Mouse (Mus musculus): ENCODE measurements around the gene Hoxb7. TPM values are rescaled to one million over a fixed set of nuclear protein-coding genes. Genes with fewer than 3 reads are reported as not detected.
A peak's percentile ranks its signal among the peaks of the same experiment; 100 is the strongest.

Gene Hoxb7
- polyA plus RNA-seq, 2 experiments: 0.02 to 0.19 TPM

DNA sequence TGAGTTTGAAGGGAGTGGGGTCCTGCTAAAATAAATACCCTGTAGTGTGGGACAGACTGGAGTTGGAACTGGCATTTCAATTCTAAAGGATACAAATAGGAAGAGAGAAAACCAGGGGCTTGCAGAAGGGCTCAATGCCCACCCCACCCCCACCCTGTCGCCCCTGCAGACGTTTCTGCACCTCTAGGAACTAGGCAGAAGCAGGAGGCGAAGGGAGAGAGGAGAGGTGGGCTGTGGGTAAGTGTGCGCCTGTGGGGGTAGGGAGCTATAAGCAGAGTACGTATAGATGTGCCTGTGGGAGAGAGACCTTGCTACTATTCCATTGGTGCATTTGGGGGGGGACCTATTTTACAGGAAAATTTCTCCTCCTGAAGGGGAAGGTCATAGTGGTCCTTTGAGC lies 41.3 kb downstream of the Hoxb7 start:
- no peaks in the 10 kb centered on the region for H3K36me3 ChIP-seq (replicated peaks; ENCODE audit: control insufficient read depth, insufficient read depth, low read depth)
- DNase-seq (ENCODE audit: low read depth in 3 of 3, low spot score in 3 of 3) (no peak), ATAC-seq (ENCODE audit: insufficient read depth) (no peak)
- no peak overlapping the region for H3K4me2 ChIP-seq (ENCODE audit: low read depth)
- TF ChIP-seq EP300 (IDR thresholded peaks at IDR 0.05; ENCODE audit: low read depth): no peak
- no peak for TF ChIP-seq CTCF (IDR thresholded peaks at IDR 0.05; ENCODE audit: low read depth)
- no peak overlapping the region for H3K9ac ChIP-seq (replicated peaks)
- peaks cover 68% of the 10 kb centered on the region for H3K27me3 ChIP-seq (ENCODE audit: control insufficient read depth, insufficient read depth, low read length)
- no peak overlapping the region for H3K27ac ChIP-seq
- H3K9me3 ChIP-seq (ENCODE audit: control insufficient read depth, low read length): no peaks in the 10 kb centered on the region
- H3K4me3 ChIP-seq (ENCODE audit: insufficient read depth in 1 of 2, low read depth in 2 of 2, low read length in 2 of 2): no peak overlapping the region
- 28% methylated on average over 5 of the region's 5 CpGs for WGBS (ENCODE audit: insufficient replicate concordance)
- no peaks in the 10 kb centered on the region for H3K4me1 ChIP-seq (replicated peaks; ENCODE audit: control insufficient read depth in 2 of 2, insufficient read depth in 2 of 2, low read length in 1 of 2)

DNA sequence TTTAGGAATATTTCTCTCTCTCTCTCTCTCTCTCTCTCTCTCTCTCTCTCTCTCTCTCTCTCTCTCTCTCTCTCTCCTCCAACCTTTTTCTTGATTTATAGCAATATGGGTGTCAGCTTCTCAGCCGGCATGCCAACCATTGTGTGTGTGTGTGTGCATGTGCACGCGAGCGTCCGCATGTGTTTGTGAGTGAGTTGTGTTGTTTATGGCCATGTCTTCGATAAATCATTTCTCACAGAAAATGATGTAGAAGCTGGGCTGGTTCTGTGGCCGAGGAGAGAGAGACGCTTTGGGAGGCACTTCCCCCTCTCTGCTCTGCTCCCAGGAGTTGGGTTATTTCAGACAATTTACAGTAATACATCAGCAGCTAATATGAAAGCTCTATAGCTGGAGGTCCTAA lies 42.2 kb downstream of the Hoxb7 start:
- H3K36me3 ChIP-seq (replicated peaks; ENCODE audit: control insufficient read depth, insufficient read depth, low read depth): no peaks in the 10 kb centered on the region
- H3K9ac ChIP-seq (replicated peaks): no peak overlapping the region
- no peak overlapping the region for H3K4me3 ChIP-seq (ENCODE audit: insufficient read depth in 1 of 2, low read depth in 2 of 2, low read length in 2 of 2)
- ATAC-seq (ENCODE audit: insufficient read depth): no peak
- peaks cover 72% of the 10 kb centered on the region for H3K27me3 ChIP-seq (ENCODE audit: control insufficient read depth, insufficient read depth, low read length)
- H3K4me1 ChIP-seq (replicated peaks; ENCODE audit: control insufficient read depth in 2 of 2, insufficient read depth in 2 of 2, low read length in 1 of 2): no peaks in the 10 kb centered on the region
- 27% methylated on average over 8 of the region's 8 CpGs for WGBS (ENCODE audit: insufficient replicate concordance)
- no peaks in the 10 kb centered on the region for H3K9me3 ChIP-seq (ENCODE audit: control insufficient read depth, low read length)
- H3K27ac ChIP-seq: no peak overlapping the region
- TF ChIP-seq EP300 (IDR thresholded peaks at IDR 0.05; ENCODE audit: low read depth): no peak
- no peak for TF ChIP-seq CTCF (IDR thresholded peaks at IDR 0.05; ENCODE audit: low read depth)
- no peak overlapping the region for H3K4me2 ChIP-seq (ENCODE audit: low read depth)
- DNase-seq (ENCODE audit: low read depth in 3 of 3, low spot score in 3 of 3): no peak

DNA sequence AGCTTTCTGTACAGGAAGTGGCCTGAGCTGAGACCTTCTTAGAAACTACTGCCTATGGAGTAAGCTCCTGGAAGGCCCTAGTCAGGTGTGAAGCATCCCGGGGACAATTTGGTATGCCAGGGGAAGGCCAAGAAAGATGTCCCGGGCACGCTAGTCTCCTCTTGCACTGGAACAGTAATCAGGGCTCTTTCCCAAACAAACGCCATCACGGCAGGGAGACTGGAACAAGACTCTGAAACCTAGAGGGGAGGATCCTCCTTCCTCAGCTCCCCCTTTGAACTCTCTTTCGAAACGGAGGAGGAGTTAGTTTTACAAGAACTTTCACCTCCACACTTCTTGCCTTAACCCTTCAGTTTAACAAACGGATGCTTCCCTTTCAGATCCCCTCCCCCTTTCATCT lies 45.7 kb downstream of the Hoxb7 start:
- ATAC-seq (ENCODE audit: insufficient read depth) (no peak), DNase-seq (ENCODE audit: low read depth in 3 of 3, low spot score in 3 of 3) (no peak)
- H3K36me3 ChIP-seq (replicated peaks; ENCODE audit: control insufficient read depth, insufficient read depth, low read depth): no peaks in the 10 kb centered on the region
- H3K4me2 ChIP-seq (ENCODE audit: low read depth): no peak overlapping the region
- H3K27ac ChIP-seq: no peak overlapping the region
- H3K27me3 ChIP-seq (ENCODE audit: control insufficient read depth, insufficient read depth, low read length): peaks cover 64% of the 10 kb centered on the region
- no peak for TF ChIP-seq CTCF (IDR thresholded peaks at IDR 0.05; ENCODE audit: low read depth)
- no peak for TF ChIP-seq EP300 (IDR thresholded peaks at IDR 0.05; ENCODE audit: low read depth)
- H3K4me3 ChIP-seq (ENCODE audit: insufficient read depth in 1 of 2, low read depth in 2 of 2, low read length in 2 of 2): no peak overlapping the region
- WGBS (ENCODE audit: insufficient replicate concordance): 11% methylated on average over 8 of the region's 8 CpGs
- no peaks in the 10 kb centered on the region for H3K9me3 ChIP-seq (ENCODE audit: control insufficient read depth, low read length)
- no peaks in the 10 kb centered on the region; a peak in 1 of 4 replicates for H3K4me1 ChIP-seq (replicated peaks; ENCODE audit: control insufficient read depth in 2 of 2, insufficient read depth in 2 of 2, low read length in 1 of 2)
- no peak overlapping the region for H3K9ac ChIP-seq (replicated peaks)

DNA sequence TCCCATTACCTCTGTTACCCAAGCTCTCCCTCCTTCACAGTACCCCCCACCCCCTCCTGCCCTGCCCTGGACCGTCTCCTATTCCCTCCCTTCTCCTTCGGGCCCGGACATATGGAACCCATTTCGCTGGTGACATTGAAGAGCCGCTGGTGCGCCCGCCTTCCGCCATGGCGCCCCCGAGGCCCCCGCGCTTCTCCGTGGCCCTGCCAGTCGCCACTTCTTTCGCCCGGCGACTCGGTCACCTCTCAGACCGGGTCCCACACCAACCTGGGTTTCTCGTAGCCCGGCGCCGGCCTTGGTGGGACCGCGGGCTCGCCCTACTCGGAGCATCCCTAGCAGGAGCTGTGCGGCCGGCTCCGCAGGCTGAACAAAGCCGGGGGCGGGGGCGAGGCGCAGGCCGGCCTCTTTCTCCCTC lies 46.2 kb downstream of the Hoxb7 start:
- DNase-seq (ENCODE audit: low read depth in 3 of 3, low spot score in 3 of 3): no peak
- no peak for TF ChIP-seq EP300 (IDR thresholded peaks at IDR 0.05; ENCODE audit: low read depth)
- no peak for TF ChIP-seq CTCF (IDR thresholded peaks at IDR 0.05; ENCODE audit: low read depth)
- no peak overlapping the region for H3K9ac ChIP-seq (replicated peaks)
- WGBS (ENCODE audit: insufficient replicate concordance): 13% methylated on average over 32 of the region's 35 CpGs
- H3K4me3 ChIP-seq (ENCODE audit: insufficient read depth in 1 of 2, low read depth in 2 of 2, low read length in 2 of 2): peak overlapping the region in 1 of 2 experiments; percentile 12; a peak in 1 of 4 replicates
- peaks cover 64% of the 10 kb centered on the region for H3K27me3 ChIP-seq (ENCODE audit: control insufficient read depth, insufficient read depth, low read length)
- H3K36me3 ChIP-seq (replicated peaks; ENCODE audit: control insufficient read depth, insufficient read depth, low read depth): no peaks in the 10 kb centered on the region
- H3K9me3 ChIP-seq (ENCODE audit: control insufficient read depth, low read length): no peaks in the 10 kb centered on the region
- no peaks in the 10 kb centered on the region; a peak in 1 of 4 replicates for H3K4me1 ChIP-seq (replicated peaks; ENCODE audit: control insufficient read depth in 2 of 2, insufficient read depth in 2 of 2, low read length in 1 of 2)
- peak overlapping the region; percentile 20; the same call in 1 of the 2 replicates for H3K4me2 ChIP-seq (ENCODE audit: low read depth)
- ATAC-seq (ENCODE audit: insufficient read depth): no peak
- H3K27ac ChIP-seq: no peak overlapping the region

DNA sequence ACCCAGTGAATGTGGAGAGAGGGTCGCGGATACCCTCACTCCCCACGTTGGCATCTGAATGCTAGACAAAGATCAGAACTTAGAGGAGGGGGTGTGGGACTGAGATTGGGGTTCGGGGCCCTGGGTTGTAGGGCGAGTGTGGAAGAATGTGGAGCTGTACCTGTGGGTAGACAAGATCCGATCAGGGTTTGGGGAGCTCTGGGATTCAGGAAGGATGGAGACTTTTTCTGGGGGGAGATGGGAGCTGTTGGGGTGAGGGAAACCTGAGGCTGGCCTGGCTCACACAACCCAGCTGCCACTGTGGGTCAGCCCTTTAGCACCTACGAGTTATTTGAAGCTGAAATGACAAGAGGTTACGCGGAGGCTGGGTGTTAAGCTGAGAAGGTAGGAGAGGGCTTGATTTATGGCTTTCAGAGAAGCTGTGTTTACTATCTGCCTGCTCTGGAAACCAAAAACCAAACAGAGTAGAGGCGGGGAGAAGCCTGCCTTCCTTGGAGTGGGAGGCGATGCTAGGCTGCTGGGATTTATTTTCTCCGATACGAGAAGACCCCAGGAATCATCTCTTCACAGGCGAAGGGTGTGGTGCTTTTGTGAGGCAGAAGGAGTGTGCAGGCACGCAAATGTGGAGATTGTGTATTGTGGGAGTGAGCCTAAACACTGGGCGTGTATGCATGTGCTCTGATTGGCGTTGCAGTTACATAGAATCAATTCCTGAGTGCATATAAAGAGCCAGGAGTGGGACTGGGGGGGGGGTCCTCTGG lies 47.0 kb downstream of the Hoxb7 start:
- TF ChIP-seq CTCF (IDR thresholded peaks at IDR 0.05; ENCODE audit: low read depth) (no peak), EP300 (IDR thresholded peaks at IDR 0.05; ENCODE audit: low read depth) (no peak)
- no peak for DNase-seq (ENCODE audit: low read depth in 3 of 3, low spot score in 3 of 3)
- peaks cover 68% of the 10 kb centered on the region for H3K27me3 ChIP-seq (ENCODE audit: control insufficient read depth, insufficient read depth, low read length)
- H3K27ac ChIP-seq: no peak overlapping the region
- H3K4me1 ChIP-seq (replicated peaks; ENCODE audit: control insufficient read depth in 2 of 2, insufficient read depth in 2 of 2, low read length in 1 of 2): no peaks in the 10 kb centered on the region; a peak in 1 of 4 replicates
- no peak for ATAC-seq (ENCODE audit: insufficient read depth)
- no peak overlapping the region for H3K4me2 ChIP-seq (ENCODE audit: low read depth)
- 29% methylated on average over 17 of the region's 17 CpGs for WGBS (ENCODE audit: insufficient replicate concordance)
- H3K9me3 ChIP-seq (ENCODE audit: control insufficient read depth, low read length): no peaks in the 10 kb centered on the region
- no peak overlapping the region for H3K9ac ChIP-seq (replicated peaks)
- H3K4me3 ChIP-seq (ENCODE audit: insufficient read depth in 1 of 2, low read depth in 2 of 2, low read length in 2 of 2): no peak overlapping the region
- no peaks in the 10 kb centered on the region for H3K36me3 ChIP-seq (replicated peaks; ENCODE audit: control insufficient read depth, insufficient read depth, low read depth)

Measured in liver, embryonic 14.5 days (tissue).